Mouse (Mus musculus) left cerebral cortex, adult 2 months (tissue): ENCODE data around the gene Mmp14. TPM values are rescaled to one million over a fixed set of nuclear protein-coding genes. Genes with fewer than 3 reads are reported as not detected.

Source experiments
- DNase-seq, 2 experiments: peaks; one replicate each; pipeline ENCODE4 v3.0.0; 2021 to 2022; ENCODE audit warnings: low spot score in 2 of 2, mixed read lengths in 1 of 2; ENCODE audit errors: extremely low spot score in 1 of 2
- H3K27ac ChIP-seq: fragments of 200-600 bp; 2 replicates; pipeline ENCODE4 v1.8.1; 2022
- H3K4me3 ChIP-seq: fragments of 200-600 bp; 2 replicates; pipeline ENCODE4 v1.8.1; 2022
- CTCF ChIP-seq: fragments of 200-600 bp; IDR thresholded peaks from 2 replicates; pipeline ENCODE4 v1.8.1; 2022; ENCODE audit warnings: antibody characterized with exemption, mild to moderate bottlenecking, moderate library complexity
- intact Hi-C: fragments of 180-260 bp; cut with DNase I; formaldehyde crosslinking; loops from one replicate; pipeline ENCODE4 v1.15.1; 2025
- total RNA-seq, 2 experiments: library from RNA; stranded (reverse); gene quantifications; 2 replicates each; pipeline ENCODE4 v1.2.3; 2021

Mmp14 gene
- total RNA-seq, 2 experiments from 2014 or later = 10.3 to 13.8 TPM

DNA sequence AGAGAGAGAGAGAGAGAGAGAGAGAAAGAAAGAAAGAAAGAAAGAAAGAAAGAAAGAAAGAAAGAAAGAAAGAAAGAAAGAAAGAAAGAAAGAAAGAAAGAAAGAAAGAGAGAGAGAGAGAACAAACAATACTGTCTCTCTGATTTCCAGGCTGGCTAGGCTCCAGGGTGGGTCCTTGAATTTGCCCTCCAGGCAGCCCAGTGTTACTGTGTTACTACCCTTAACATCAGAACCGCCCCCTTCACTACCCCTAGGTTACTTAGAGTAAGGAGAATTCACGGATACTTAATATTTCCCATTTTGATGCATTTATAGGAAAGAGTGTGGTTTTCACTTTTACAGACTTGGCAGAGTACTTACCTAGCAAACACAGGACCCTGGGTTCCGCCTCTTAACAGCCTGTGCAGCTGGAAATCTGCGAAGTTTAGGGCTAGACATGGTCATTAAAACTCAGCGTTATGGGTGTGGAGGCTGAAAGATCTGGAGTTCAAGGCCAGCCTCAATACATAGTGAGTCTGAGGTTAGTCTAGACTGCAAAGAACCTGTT lies 15.1 kb upstream of the Mmp14 start:
- Histone ChIP-seq H3K4me3 (no peak overlapping the region), H3K27ac (no peak overlapping the region)
- no peak for DNase-seq
- no peak for TF ChIP-seq CTCF
- intact Hi-C loops = no loop called here

DNA sequence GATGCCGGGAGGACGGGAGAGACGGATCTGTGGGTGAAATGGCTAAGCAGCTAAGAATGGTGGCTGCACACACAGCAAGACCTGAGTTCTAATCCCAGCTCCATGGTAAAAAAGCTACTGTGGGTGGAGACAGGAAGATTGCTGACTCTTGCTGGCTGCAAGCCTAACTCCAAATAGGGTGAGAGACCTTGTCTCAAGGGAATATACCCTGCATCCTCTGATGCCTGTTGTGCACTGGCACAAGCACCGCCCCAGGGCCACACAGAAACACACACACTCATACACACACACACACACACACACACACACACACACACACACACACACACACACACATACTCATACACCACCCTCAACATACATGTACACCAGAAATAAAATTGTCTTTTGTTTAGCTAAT lies 14.6 kb upstream of the Mmp14 start:
- H3K27ac ChIP-seq = no peak overlapping the region
- H3K4me3 ChIP-seq = no peak overlapping the region
- intact Hi-C loops = no loop called here
- no peak for TF ChIP-seq CTCF
- no peak for DNase-seq

DNA sequence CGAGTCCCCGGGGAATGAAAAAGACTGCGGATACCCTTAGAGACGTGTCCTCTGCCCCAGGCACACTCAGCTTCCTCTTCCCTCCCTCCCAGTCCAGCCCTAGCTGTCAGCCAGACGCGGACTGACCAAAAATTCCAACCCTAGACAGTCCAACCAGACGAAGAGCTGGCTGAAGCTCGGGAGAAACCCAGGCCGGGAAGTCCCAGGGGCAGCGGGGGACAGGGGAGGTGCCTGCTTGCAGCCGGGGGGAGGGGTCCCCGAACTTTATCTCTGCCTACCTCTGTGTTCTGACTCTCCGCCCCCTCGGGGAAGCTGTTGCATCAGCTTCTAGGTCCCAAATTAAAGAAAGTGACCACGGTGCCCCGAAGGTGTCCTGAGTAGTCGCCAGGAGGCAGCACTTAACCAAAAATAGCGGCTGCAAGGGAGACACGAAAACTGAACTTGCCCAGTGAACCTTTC lies 13.8 kb upstream of the Mmp14 start, which contains the start of gene Slc7a7:
Gene Slc7a7 (minus strand): TSS at position 158 of the 459 bp plus-strand sequence.
- intact Hi-C loops = no loop called here
- Histone ChIP-seq H3K27ac (no peak within 1 kb of the TSS), H3K4me3 (no peak within 1 kb of the TSS)
- no peak; the same call in none of the 2 replicates for TF ChIP-seq CTCF
- DNase-seq = no peak

GRCm38 (mm10) chr14:54421014-54421413 lies 10.4 kb upstream of the Mmp14 start:
- DNase-seq = no peak
- intact Hi-C loops = no loop called here
- Histone ChIP-seq H3K27ac (no peak overlapping the region), H3K4me3 (no peak overlapping the region)
- TF ChIP-seq CTCF = no peak

DNA sequence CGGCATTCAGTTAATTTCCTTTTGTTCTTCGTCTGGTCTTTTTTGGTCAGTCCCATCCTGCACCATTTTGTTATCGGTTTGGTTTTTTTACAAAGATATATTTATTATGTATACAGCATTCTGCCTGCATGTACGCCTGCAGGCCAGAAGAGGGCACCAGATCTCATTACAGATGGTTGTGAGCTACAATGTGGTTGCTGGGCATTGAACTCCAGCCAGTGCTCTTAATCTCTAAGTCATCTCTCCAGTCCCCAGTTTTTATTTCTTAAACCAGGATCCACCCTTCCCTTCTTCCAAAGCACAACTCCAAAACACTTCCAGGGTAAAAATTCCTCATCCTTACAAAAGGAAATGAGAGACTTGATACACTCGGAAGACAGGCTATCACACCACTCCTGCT lies 8.0 kb upstream of the Mmp14 start:
- intact Hi-C loops = no loop called here
- no peak overlapping the region for H3K4me3 ChIP-seq
- DNase-seq = no peak
- TF ChIP-seq CTCF = peak; percentile 62
- H3K27ac ChIP-seq = no peak overlapping the region

DNA sequence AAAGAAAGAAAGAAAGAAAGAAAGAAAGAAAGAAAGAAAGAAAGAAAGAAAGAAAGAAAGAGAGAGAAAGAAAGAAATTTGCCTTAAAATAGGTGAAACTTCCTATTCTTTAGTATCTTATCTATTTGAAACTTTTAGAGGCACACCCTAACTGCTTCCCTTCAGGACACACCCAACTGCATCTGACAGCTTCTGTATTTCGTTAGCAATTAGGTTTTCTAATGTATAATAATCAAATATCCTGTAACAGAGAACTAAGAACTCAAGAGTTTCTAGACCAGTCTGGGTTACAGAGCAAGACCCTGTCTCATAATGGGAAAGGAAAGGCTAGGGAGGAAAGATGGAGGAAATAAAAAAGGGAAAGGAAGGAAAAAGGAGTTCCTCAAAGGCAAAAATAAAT lies 6.8 kb upstream of the Mmp14 start:
- intact Hi-C loops = loop anchor here (5.0 kb wide), 1 partner anchor 172 kb away; the partner anchor contains the start of genes Abhd4 and Dad1

DNA sequence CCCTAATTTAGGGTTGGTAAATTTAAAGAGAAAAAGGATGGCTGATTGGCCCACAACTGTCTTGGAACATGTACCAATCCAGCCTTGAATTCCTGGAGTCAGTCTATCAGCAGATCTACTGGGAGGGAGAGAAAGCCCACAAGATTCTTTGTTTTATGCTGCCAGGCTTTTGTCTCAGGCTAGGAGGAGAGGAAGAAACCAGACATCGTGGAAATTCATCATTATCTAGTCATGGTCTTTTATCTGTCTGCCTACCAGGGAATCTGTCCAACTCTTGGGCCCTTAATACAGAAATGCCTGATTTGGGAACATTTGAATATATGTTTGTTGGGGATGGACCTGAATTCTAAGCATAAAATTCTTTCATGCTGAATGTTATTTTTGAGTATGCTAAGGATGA lies 5.9 kb upstream of the Mmp14 start:
- intact Hi-C loops = loop anchor here (5.0 kb wide), 1 partner anchor 173 kb away; the partner anchor contains the start of genes Abhd4 and Dad1

More for the DNA sequence above, 6.8 kb upstream of the Mmp14 start:
- Histone ChIP-seq H3K4me3 (no peak overlapping the region), H3K27ac (no peak overlapping the region)
- no peak for TF ChIP-seq CTCF
- DNase-seq = no peak

DNA sequence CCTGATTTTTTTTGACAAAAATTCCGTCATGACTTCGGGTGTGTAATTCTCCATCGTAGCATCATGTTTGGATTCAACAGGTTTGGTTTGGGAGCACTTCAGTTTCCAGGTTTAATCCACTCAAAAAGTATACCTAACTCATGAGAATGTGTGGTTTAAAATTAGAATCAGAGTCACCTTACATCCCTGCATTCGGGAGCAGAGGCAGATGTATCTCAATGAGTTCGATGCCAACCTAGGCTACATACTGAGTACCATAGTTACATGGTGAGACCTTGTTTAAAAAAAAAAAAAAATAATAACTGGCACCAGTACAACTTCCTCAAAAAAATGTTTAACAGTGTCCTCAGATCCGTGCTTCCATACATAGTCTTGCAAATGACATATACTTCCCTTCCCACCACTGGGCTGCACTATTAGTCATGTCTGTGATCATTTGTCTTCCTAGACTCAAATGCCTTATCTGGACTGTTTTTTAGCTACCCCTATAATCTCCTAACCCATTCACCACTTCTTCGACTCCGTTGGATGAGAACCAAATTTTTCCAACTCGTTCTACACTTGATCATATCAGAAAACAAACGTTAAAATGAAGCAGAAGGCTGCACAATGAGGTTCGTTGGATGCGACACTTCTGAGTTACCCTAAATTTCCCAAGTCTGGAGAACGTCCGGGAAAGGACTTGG lies 5.3 kb upstream of the Mmp14 start:
- Histone ChIP-seq H3K27ac (peak overlapping the region; percentile 80), H3K4me3 (peak overlapping the region; percentile 73)
- TF ChIP-seq CTCF = no peak
- no peak for DNase-seq
- intact Hi-C loops = loop anchor here (1.0 to 5.0 kb wide), 2 partner anchors 23 to 174 kb away; partner anchors contain the start of genes Abhd4 and Dad1

More for the DNA sequence above, 5.9 kb upstream of the Mmp14 start:
- Histone ChIP-seq H3K4me3 (no peak overlapping the region), H3K27ac (no peak overlapping the region)
- DNase-seq = no peak
- no peak for TF ChIP-seq CTCF

DNA sequence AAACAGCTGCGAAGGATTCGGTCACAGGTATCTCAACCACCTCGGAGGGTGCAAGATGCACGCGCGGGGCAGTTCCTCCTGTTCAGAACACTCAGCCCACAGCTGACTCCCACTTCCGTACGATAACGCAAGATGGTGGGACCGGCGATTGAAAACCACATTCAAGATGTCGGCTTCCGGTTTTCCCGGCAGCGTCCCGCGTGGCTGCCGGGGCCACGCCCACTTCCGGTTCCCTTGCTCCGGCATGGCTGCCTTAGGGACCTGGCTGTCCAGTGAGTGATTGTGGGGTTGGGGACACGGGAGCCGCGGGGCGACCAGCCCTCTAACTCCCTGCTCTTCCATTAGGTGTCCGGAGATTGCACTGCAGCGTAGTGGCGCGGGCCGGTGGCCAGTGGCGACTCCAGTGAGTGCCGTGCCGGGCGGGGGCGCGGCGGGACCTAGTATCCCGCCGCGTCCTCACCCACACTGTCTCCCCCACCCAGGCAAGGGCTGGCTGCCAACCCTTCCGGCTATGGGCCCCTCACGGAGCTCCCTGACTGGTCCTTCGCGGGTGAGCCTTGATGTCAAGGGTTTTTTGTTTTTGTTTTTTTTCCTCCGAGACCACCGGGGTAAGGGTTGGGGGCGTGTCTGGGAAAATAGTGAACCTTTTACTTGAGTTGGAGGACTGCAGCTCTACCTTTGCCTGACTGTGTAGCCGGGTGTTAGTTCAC lies 4.6 kb upstream of the Mmp14 start, which contains the start of gene Mrpl52:
Gene Mrpl52 (plus strand): TSS at position 221 of the 710 bp plus-strand sequence.
- intact Hi-C loops = loop anchor here (1.0 to 5.0 kb wide), 2 partner anchors 22 to 175 kb away; partner anchors contain the start of genes Abhd4 and Dad1
- H3K4me3 ChIP-seq = peak within 1 kb of the TSS; percentile 73
- peak within 1 kb of the TSS; percentile 80 for H3K27ac ChIP-seq
- peak; percentile 90 for DNase-seq
- TF ChIP-seq CTCF = no peak

- no peak for TF ChIP-seq CTCF
- intact Hi-C loops = loop anchor here (5.0 kb wide), 1 partner anchor 175 kb away; the partner anchor contains the start of genes Abhd4 and Dad1
- H3K4me3 ChIP-seq = no peak overlapping the region
- DNase-seq = no peak
- H3K27ac ChIP-seq = no peak overlapping the region
Measured at GRCm38 (mm10) chr14:54427696-54428095, 3.7 kb upstream of the Mmp14 start.

DNA sequence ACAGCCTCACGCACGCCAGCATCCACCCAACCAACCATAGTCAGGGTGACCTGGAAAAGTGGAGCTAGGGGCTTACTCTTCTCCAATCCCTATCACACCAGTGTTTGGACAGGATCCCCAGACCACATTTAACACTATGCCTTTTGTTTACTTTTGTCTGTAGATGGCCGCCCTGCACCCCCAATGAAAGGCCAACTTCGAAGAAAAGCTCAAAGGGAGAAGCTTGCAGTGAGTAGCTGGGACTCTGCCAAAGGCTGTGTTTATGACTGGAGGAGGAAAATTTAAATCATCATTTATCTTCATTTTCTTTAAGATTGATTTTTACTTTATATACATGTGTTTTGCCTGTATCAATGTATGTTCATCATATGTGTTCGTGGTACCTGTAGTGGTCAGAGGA lies 3.0 kb upstream of the Mmp14 start:
- TF ChIP-seq CTCF = no peak
- DNase-seq = no peak
- Histone ChIP-seq H3K4me3 (no peak overlapping the region), H3K27ac (no peak overlapping the region)
- intact Hi-C loops = loop anchor here (5.0 kb wide), 1 partner anchor 176 kb away; the partner anchor contains the start of genes Abhd4 and Dad1
